Mouse (Mus musculus): ENCODE results near the gene A530084C06Rik.

DNA sequence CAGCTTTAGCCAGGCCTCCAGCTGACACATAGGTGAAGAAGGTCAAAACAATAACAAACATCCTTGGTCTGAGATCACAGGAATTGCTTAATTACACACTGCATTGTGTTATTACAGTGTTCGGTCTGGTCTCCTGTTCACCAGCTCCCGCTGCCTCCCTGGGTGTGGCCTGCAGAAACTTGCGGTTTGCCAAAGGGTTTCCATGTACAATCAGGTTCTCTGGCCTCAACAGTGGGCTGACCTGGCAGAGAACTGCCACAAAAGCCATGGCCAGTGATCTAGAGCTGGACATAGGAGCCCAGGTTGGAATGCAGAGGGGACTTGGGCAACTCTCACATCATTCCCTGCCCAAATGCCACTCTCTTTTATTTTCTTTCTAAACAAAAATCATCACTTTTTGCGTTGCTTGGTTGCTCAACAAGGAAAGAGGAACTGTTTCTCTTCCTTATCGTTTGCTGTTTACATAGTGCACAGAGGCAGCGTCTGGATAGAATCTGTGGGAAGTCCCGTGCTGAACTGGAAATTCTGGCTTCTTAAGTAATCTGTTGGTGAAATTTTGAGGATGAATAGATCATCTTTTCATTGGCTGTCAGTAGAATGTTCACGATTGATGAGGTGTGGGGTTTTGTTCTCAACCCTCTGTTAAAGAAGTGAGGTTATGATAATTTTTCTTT, 52.5 kb downstream of the A530084C06Rik start:
- TF ChIP-seq POLR2A (IDR thresholded peaks at IDR 0.05; ENCODE audit: borderline replicate concordance, control insufficient read depth, low read depth, low read length) (no peak), CTCF (IDR thresholded peaks at IDR 0.05; ENCODE audit: control insufficient read depth, insufficient read depth, low read length) (no peak)

All from bone marrow, adult 2 months (tissue).